Mouse (Mus musculus) heart, postnatal 10 days (tissue): ENCODE results near the gene Tmem106a. TPM values are rescaled to one million over a fixed set of nuclear protein-coding genes. Genes with fewer than 3 reads are reported as not detected.
"Not testable (repeated sequence)": the region's sequence is repeated elsewhere in the genome, so short reads cannot be mapped to it uniquely, and the experiment has no call there.

Source experiments
- DNase-seq, 2 experiments: peaks; one replicate each; pipeline ENCODE4 v3.0.0; 2021
- intact Hi-C: fragments of 180-260 bp; cut with DNase I; formaldehyde crosslinking; loops from one replicate; pipeline ENCODE4 v1.15.1; 2025
- total RNA-seq, 2 experiments: library from RNA; stranded (reverse); gene quantifications; 2 replicates each; pipeline ENCODE4 v1.2.3; 2021

Gene Tmem106a
- total RNA-seq, 2 experiments from 2014 or later = 3.1 to 4.2 TPM

- intact Hi-C loops = no loop called here
- no peak for DNase-seq
Measured at GRCm38 (mm10) chr11:101589989-101590624, 8.1 kb downstream of the Tmem106a start.

- DNase-seq = no peak
- intact Hi-C loops = no loop called here
Measured at GRCm38 (mm10) chr11:101599156-101599555, 17.1 kb downstream of the Tmem106a start, which contains the start of gene Gm11634. Gene Gm11634, minus strand, starts transcription at chr11:101599256.

GRCm38 (mm10) chr11:101602491-101602890 lies 20.4 kb downstream of the Tmem106a start:
- intact Hi-C loops = no loop called here
- DNase-seq = peak; percentile 76 to 87

- DNase-seq = no peak
- intact Hi-C loops = no loop called here
Measured at GRCm38 (mm10) chr11:101604116-101604515, 22.1 kb downstream of the Tmem106a start.

- DNase-seq = peak; percentile 73 to 82
- intact Hi-C loops = not testable (repeated sequence)
Measured at GRCm38 (mm10) chr11:101604531-101605453, 22.8 kb downstream of the Tmem106a start.

GRCm38 (mm10) chr11:101607134-101607533 lies 25.1 kb downstream of the Tmem106a start:
- DNase-seq, intact Hi-C loops: not testable (repeated sequence)

- no peak for DNase-seq
- intact Hi-C loops = no loop called here
Measured at GRCm38 (mm10) chr11:101610445-101610844, 28.4 kb downstream of the Tmem106a start.

GRCm38 (mm10) chr11:101613596-101613995 lies 31.6 kb downstream of the Tmem106a start:
- DNase-seq = no peak
- intact Hi-C loops = no loop called here

- intact Hi-C loops = no loop called here
Measured at GRCm38 (mm10) chr11:101614116-101614515, 32.1 kb downstream of the Tmem106a start.

GRCm38 (mm10) chr11:101615380-101615779 lies 33.3 kb downstream of the Tmem106a start:
- DNase-seq = no peak
- intact Hi-C loops = no loop called here

More at GRCm38 (mm10) chr11:101614116-101614515, 32.1 kb downstream of the Tmem106a start:
- DNase-seq = no peak

GRCm38 (mm10) chr11:101616104-101616503 lies 34.1 kb downstream of the Tmem106a start:
- intact Hi-C loops = no loop called here
- DNase-seq = no peak

- intact Hi-C loops = no loop called here
- DNase-seq = no peak
Measured at GRCm38 (mm10) chr11:101616948-101617767, 35.1 kb downstream of the Tmem106a start.

- intact Hi-C loops = no loop called here
- DNase-seq = peak in 1 of 2 experiments; percentile 28
Measured at GRCm38 (mm10) chr11:101617849-101618248, 35.8 kb downstream of the Tmem106a start.

GRCm38 (mm10) chr11:101618596-101618995 lies 36.6 kb downstream of the Tmem106a start:
- intact Hi-C loops = no loop called here
- no peak for DNase-seq

GRCm38 (mm10) chr11:101620022-101620655 lies 38.1 kb downstream of the Tmem106a start:
- intact Hi-C loops, DNase-seq: not testable (repeated sequence)

GRCm38 (mm10) chr11:101626649-101626994 lies 44.6 kb downstream of the Tmem106a start:
- intact Hi-C loops = no loop called here
- DNase-seq = no peak

- peak; percentile 82 to 87 for DNase-seq
- intact Hi-C loops = loop anchor here (1.0 kb wide), 1 partner anchor 15 kb away; no protein-coding TSS in a partner anchor
Measured at GRCm38 (mm10) chr11:101626995-101627856, 45.2 kb downstream of the Tmem106a start, which contains the start of gene Rdm1. Gene Rdm1, plus strand, starts transcription at chr11:101627195.

- intact Hi-C loops = loop anchor here (1.0 kb wide), 1 partner anchor 14 kb away; no protein-coding TSS in a partner anchor
- DNase-seq = peak; percentile 91 to 95
Measured at GRCm38 (mm10) chr11:101627857-101628559, 46.0 kb downstream of the Tmem106a start.
